Mouse (Mus musculus) stomach, embryonic 14.5 days (tissue): Measurements from ENCODE around the gene Gm13030. TPM values are rescaled to one million over a fixed set of nuclear protein-coding genes. Genes with fewer than 3 reads are reported as not detected.
"Not testable (repeated sequence)": the region's sequence is repeated elsewhere in the genome, so short reads cannot be mapped to it uniquely, and the experiment has no call there.

Experiments
- ATAC-seq: fragments of 200-750 bp; cut with Nextera tagmentation; 2 replicates; pipeline ENCODE4 v1.8.0; 2017; ENCODE audit warnings: low read depth, moderate TSS enrichment; ENCODE audit not compliant: insufficient number of reproducible peaks, insufficient read depth, low FRiP score
- H3K27ac ChIP-seq: fragments of 300-500 bp; sonication (generic); 2 replicates; pipeline ENCODE4 v1.5.1; 2014; ENCODE audit warnings: mild to moderate bottlenecking, low read length, moderate library complexity, mixed read lengths
- H3K27me3 ChIP-seq: fragments of 300-500 bp; sonication (generic); 2 replicates; pipeline ENCODE4 v1.6.1; 2014; ENCODE audit warnings: low read length, control low read depth, mixed read lengths; ENCODE audit not compliant: control insufficient read depth, insufficient read depth
- H3K36me3 ChIP-seq: fragments of 300-500 bp; sonication (generic); 2 replicates; pipeline ENCODE4 v1.6.1; 2014; ENCODE audit warnings: mild to moderate bottlenecking, control low read depth, low read length, moderate library complexity, mixed read lengths; ENCODE audit not compliant: control insufficient read depth, insufficient read depth
- H3K4me1 ChIP-seq: fragments of 300-500 bp; sonication (generic); 2 replicates; pipeline ENCODE4 v1.6.1; 2014; ENCODE audit warnings: low read length, control low read depth, mixed read lengths; ENCODE audit not compliant: control insufficient read depth, insufficient read depth
- H3K4me2 ChIP-seq: fragments of 300-500 bp; sonication (generic); replicated peaks from 2 replicates; pipeline ENCODE4 v1.6.1; 2014; ENCODE audit warnings: low read depth, low read length, control low read depth
- H3K4me3 ChIP-seq: fragments of 300-500 bp; sonication (generic); 2 replicates; pipeline ENCODE4 v1.5.1; 2014; ENCODE audit warnings: low read depth, low read length, control low read depth
- H3K9ac ChIP-seq: fragments of 300-500 bp; sonication (generic); replicated peaks from 2 replicates; pipeline ENCODE4 v1.6.1; 2014; ENCODE audit warnings: low read depth, mild to moderate bottlenecking, control low read depth, low read length, moderate library complexity, mixed read lengths
- H3K9me3 ChIP-seq: fragments of 300-500 bp; sonication (generic); 2 replicates; pipeline ENCODE4 v1.6.1; 2016; ENCODE audit warnings: low read depth, low read length, control low read depth; ENCODE audit not compliant: control insufficient read depth
- WGBS: fragments of 180-500 bp; shearing (Covaris S2); extraction: QIAGEN DNeasy Blood & Tissue Kit; methylation state at CpG from one replicate; pipeline ENCODE4 v1.1.7; 2014; 5-methylcytosine and 5-hydroxymethylcytosine counted together
- polyA plus RNA-seq: library from polyadenylated mRNA; unstranded; fragments of >200 nt; fragmentation: Nextera tagmentation; extraction: Ambion mirVana; gene quantifications from 2 replicates; pipeline ENCODE4 v1.2.1, GENCODE M21; 2014

Gm13030 gene
- polyA plus RNA-seq, 1 experiment from 2014 or later: not detected

DNA sequence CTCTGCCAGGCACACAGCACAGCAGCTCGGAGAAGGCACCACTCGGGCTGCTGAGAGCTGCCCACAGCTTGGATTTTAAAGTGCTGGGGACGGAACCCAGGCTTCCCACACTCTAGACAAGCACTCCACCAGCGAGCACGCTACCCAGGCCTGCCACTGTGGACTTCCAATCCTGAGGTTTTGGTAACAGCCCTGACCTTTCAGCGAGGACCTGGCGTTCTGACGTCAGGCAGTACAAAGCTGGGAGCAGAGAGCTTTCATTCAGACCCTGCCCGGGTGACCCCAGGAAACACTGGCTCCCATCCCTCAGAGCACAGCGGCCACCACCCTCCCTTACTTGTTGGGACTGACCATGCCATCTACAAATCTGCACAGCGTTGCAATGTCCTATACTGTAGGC, 20.0 kb upstream of the Gm13030 start:
- H3K9me3 ChIP-seq, ATAC-seq, H3K4me2 ChIP-seq, H3K4me1 ChIP-seq, H3K9ac ChIP-seq, H3K27ac ChIP-seq, H3K27me3 ChIP-seq, H3K4me3 ChIP-seq: not testable (repeated sequence)
- H3K36me3 ChIP-seq: peaks cover 35% of the 10 kb centered on the region
- WGBS: 88% methylated on average over 11 of the region's 11 CpGs

DNA sequence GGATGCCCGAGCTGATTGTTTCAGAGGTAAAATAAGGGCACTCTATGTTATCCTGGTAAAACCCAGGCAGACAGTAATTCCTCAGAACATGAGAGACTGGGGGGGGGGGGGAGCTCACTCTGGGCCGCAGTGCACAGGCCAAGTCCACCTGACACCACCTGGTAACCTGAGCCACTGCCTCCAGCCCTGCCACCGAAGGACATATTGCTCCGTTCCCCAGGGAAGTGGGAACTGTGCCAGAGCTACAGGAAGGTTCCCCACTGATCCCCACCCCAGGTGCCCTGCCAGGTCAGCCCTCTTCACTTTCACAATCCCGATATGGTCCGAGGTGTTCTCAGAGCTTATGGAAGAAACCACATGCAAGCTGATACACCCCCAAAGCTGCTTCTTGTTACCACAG, 18.9 kb upstream of the Gm13030 start:
- peaks cover 29% of the 10 kb centered on the region for H3K36me3 ChIP-seq
- WGBS: 78% methylated on average over 6 of the region's 6 CpGs

DNA sequence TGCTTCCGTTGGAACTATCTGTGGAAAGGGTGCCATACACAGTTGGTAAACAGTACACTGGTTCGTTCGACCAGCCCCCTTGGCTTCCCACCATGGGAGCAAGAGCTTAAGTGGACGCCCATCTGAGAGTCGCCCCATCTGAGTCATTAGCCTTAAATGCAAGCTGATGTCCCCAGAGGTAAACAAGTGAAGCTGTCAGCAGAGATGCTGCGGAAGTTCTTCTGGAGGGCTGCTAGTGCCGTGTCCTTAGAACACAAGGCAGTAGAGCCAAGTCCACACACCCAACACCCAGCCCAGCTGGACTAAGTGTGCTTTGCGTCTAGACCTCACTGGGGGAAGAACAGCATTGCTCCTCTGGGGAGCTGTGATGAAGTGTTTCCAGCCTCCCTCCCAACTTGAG, 15.9 kb upstream of the Gm13030 start:
- Histone ChIP-seq H3K27me3 (no peaks in the 10 kb centered on the region), H3K9me3 (no peaks in the 10 kb centered on the region), H3K4me2 (no peak overlapping the region), H3K4me1 (no peaks in the 10 kb centered on the region), H3K36me3 (peaks cover 5% of the 10 kb centered on the region), H3K27ac (no peak overlapping the region), H3K4me3 (no peak overlapping the region), H3K9ac (no peak overlapping the region)
- 63% methylated on average over 8 of the region's 8 CpGs for WGBS
- ATAC-seq: no peak

More for the DNA sequence above, 18.9 kb upstream of the Gm13030 start:
- H3K27ac ChIP-seq: no peak overlapping the region
- H3K4me2 ChIP-seq: no peak overlapping the region
- no peaks in the 10 kb centered on the region for H3K27me3 ChIP-seq
- no peak overlapping the region for H3K4me3 ChIP-seq
- no peaks in the 10 kb centered on the region for H3K4me1 ChIP-seq
- ATAC-seq: no peak
- no peak overlapping the region for H3K9ac ChIP-seq
- no peaks in the 10 kb centered on the region for H3K9me3 ChIP-seq

DNA sequence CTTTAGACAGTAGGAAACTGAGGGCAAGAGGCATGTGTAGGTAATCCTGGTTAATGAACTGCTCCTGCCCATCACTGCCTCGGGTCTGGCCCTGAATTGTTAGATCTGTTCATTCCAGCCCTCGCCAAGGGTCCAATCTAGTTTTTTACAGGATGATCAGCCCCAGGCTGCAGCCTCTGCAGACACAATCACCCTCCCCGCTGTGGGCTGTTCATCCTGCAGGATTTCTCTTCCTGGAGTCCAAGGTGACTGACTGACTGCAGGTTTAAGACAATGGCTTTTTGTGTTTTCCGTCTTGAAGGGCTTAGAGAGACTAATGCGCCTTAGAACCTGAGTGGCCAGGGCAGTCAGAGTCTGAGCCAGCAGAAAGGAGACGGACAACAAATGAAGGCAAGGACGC, 15.4 kb upstream of the Gm13030 start:
- no peaks in the 10 kb centered on the region for H3K9me3 ChIP-seq
- H3K27ac ChIP-seq: no peak overlapping the region
- no peak overlapping the region for H3K9ac ChIP-seq
- 61% methylated on average over 7 of the region's 7 CpGs for WGBS
- peaks cover under 1% of the 10 kb centered on the region for H3K36me3 ChIP-seq
- no peak overlapping the region for H3K4me3 ChIP-seq
- ATAC-seq: no peak
- no peaks in the 10 kb centered on the region for H3K4me1 ChIP-seq
- no peaks in the 10 kb centered on the region for H3K27me3 ChIP-seq
- no peak overlapping the region for H3K4me2 ChIP-seq

DNA sequence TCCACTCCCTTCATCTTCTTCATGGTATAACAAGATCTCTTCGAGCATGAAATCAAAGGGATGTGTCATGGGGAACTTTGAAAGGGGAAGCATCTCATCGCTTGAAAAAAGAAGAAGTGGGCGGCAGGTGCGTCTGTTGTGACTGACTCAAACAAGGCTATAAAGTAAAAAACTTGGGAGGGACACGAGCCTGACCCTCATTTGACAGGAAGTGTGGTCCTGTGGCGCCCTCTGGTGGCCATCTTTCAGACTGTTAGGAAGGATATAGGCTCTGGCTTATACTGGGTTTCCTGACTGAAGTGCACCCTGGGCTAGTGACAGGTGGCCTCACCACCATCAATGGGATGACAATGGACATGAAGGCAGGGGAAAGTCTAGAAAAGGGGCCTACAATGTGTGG, 10.5 kb upstream of the Gm13030 start:
- WGBS: 15% methylated on average over 6 of the region's 6 CpGs
- Histone ChIP-seq H3K4me1 (no peaks in the 10 kb centered on the region), H3K4me2 (no peak overlapping the region), H3K9me3 (no peaks in the 10 kb centered on the region), H3K36me3 (no peaks in the 10 kb centered on the region), H3K9ac (no peak overlapping the region), H3K4me3 (no peak overlapping the region), H3K27ac (no peak overlapping the region), H3K27me3 (no peaks in the 10 kb centered on the region)
- no peak for ATAC-seq

DNA sequence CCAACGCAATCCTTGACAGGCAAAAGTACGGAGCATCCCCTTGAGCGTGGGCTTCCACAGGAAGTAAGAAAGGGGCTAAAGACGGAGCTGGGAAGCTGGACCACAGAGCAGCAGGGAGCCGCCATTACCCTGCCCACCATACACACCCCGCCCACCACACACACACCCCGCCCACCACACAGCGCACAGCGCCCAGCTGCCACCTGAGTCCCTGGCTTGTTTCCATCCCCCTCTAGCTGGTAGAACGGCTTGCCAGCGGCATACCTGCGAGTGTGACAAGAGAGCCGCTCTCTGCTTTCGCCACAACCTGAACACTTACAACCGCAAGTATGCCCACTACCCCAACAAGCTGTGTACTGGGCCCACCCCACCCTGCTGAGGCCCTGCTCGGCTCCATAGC, 8.4 kb upstream of the Gm13030 start:
- no peaks in the 10 kb centered on the region for H3K36me3 ChIP-seq
- no peaks in the 10 kb centered on the region for H3K4me1 ChIP-seq
- no peak overlapping the region for H3K9ac ChIP-seq
- no peaks in the 10 kb centered on the region for H3K9me3 ChIP-seq
- WGBS: 11% methylated on average over 16 of the region's 16 CpGs
- H3K4me2 ChIP-seq: peak overlapping the region; percentile 36
- no peak overlapping the region for H3K4me3 ChIP-seq
- H3K27ac ChIP-seq: no peak overlapping the region
- no peaks in the 10 kb centered on the region for H3K27me3 ChIP-seq
- no peak for ATAC-seq

DNA sequence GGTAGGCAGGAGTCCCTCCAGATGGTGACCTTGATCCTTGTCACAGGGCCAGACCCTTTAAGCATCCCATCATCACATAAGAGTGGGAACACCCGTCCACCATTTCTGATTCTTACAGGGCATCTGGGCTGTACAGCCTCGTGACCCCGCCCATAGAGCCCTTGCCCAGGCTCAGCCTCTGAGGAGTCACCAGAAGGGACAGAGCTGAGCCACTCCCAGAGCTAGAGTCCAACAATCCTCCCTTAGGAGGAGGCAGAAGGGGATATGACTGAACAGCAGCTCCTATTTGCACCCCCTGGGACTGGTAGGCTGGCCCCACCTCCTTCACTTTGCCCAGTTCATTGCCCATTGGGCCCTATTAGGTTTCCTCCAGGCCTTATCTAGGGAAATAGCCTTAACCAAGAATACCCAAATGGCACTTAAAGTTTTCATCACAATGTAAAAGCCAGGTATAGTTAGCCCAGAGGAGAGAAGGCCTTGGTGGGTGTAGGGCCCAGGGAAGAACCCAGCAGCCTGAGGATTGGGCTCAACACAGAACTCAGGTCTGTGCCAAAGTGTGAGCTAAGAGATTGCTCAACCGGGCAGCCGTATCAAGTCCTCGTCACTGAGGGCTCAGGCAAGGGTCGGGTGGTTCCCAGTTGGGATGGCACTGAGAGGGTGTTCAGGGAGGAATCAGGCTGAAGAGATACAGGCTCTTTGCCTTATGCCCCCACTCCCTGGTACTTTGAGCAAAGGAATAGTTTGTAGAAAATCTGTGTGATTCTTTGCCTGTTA, 7.2 kb upstream of the Gm13030 start:
- Histone ChIP-seq H3K9me3 (no peaks in the 10 kb centered on the region), H3K27me3 (no peaks in the 10 kb centered on the region), H3K4me1 (no peaks in the 10 kb centered on the region), H3K4me3 (no peak overlapping the region), H3K9ac (no peak overlapping the region), H3K4me2 (no peak overlapping the region), H3K36me3 (no peaks in the 10 kb centered on the region), H3K27ac (no peak overlapping the region)
- 90% methylated on average over 7 of the region's 7 CpGs for WGBS
- ATAC-seq: no peak

DNA sequence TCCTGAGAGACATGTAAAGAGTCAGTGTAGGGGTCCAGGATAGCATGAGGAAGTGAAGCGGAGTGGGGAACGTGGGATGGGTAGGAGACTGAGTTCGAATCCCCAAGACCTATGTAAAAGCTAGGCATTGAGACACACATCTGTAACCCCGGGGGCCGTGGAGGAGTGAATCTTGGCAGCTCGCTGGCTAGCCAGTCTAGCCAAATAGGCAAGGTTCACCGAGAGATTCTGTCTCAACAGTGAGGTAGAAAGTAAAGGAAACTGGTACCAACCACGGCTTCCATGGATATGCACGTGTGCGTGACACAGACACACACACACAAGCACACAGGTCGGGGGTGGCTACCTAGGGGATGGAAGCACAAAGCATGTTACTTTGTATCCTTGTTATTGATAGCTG, 6.0 kb upstream of the Gm13030 start:
- WGBS: 88% methylated on average over 11 of the region's 11 CpGs
- ATAC-seq: no peak
- Histone ChIP-seq H3K9me3 (no peaks in the 10 kb centered on the region), H3K27ac (no peak overlapping the region), H3K27me3 (no peaks in the 10 kb centered on the region), H3K4me2 (no peak overlapping the region), H3K4me1 (no peaks in the 10 kb centered on the region), H3K36me3 (no peaks in the 10 kb centered on the region), H3K9ac (no peak overlapping the region), H3K4me3 (no peak overlapping the region)

DNA sequence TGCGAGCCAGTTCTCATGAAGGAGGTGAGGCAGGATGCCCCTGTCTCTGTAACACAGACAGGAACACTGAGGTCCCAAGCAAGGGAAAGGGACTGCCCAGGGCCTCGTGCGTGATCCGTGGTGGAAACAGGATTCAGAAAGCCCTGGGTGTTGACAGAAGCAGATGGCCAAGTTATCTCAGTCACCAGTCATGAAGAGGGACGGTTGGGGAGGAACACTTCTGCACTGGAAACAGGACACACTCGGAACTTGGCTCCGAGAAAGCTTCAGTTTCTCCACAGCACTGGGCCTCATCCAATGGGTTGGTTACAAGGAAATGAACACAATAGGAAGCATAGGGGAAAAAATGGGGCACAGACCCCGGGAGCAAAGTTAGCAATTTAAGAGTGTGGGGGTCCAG, 5.0 kb upstream of the Gm13030 start:
- H3K4me3 ChIP-seq: no peak overlapping the region
- H3K4me1 ChIP-seq: no peaks in the 10 kb centered on the region
- H3K36me3 ChIP-seq: no peaks in the 10 kb centered on the region
- no peaks in the 10 kb centered on the region for H3K9me3 ChIP-seq
- H3K27ac ChIP-seq: no peak overlapping the region
- ATAC-seq: no peak
- no peak overlapping the region for H3K4me2 ChIP-seq
- no peak overlapping the region for H3K9ac ChIP-seq
- WGBS: 53% methylated on average over 8 of the region's 8 CpGs
- no peaks in the 10 kb centered on the region for H3K27me3 ChIP-seq
